Mouse (Mus musculus): ENCODE data around the gene F12. TPM values are rescaled to one million over a fixed set of nuclear protein-coding genes. Genes with fewer than 3 reads are reported as not detected.

F12 gene
- polyA plus RNA-seq, 1 experiment from 2014 or later, result not detected

- ATAC-seq (ENCODE audit: insufficient number of reproducible peaks, insufficient read depth, low FRiP score, low read depth), result no peak
- Histone ChIP-seq H3K9ac (replicated peaks; ENCODE audit: low read depth, low read length) (no peak overlapping the region), H3K36me3 (ENCODE audit: control insufficient read depth, insufficient read depth, low read length) (no peaks in the 10 kb centered on the region), H3K9me3 (ENCODE audit: control insufficient read depth, low read depth, low read length) (no peaks in the 10 kb centered on the region), H3K4me3 (ENCODE audit: low read depth, low read length) (no peak overlapping the region), H3K4me2 (replicated peaks; ENCODE audit: low read depth, low read length) (no peak overlapping the region), H3K4me1 (ENCODE audit: control insufficient read depth, insufficient read depth, low read length) (0 out of 2 replicates have a peak, but pooled peaks cover 3% of the 10 kb centered on the region), H3K27ac (ENCODE audit: low read length) (no peak overlapping the region), H3K27me3 (ENCODE audit: control insufficient read depth, insufficient read depth, low read length) (no peaks in the 10 kb centered on the region)
- 86% methylated on average over 12 of the region's 12 CpGs for WGBS
Observed at GRCm38 (mm10) chr13:55413333-55413732, 13.3 kb downstream of the F12 start.

GRCm38 (mm10) chr13:55412643-55413307, 13.8 kb downstream of the F12 start:
- H3K36me3 ChIP-seq (ENCODE audit: control insufficient read depth, insufficient read depth, low read length), result no peaks in the 10 kb centered on the region
- H3K4me3 ChIP-seq (ENCODE audit: low read depth, low read length), result no peak overlapping the region
- H3K9me3 ChIP-seq (ENCODE audit: control insufficient read depth, low read depth, low read length), result no peaks in the 10 kb centered on the region
- 81% methylated on average over 13 of the region's 13 CpGs for whole genome bisulfite sequencing
- 0 out of 2 replicates have a peak, but pooled peaks cover 3% of the 10 kb centered on the region for H3K4me1 ChIP-seq (ENCODE audit: control insufficient read depth, insufficient read depth, low read length)
- no peak overlapping the region for H3K4me2 ChIP-seq (replicated peaks; ENCODE audit: low read depth, low read length)
- no peak overlapping the region for H3K27ac ChIP-seq (ENCODE audit: low read length)
- H3K27me3 ChIP-seq (ENCODE audit: control insufficient read depth, insufficient read depth, low read length), result no peaks in the 10 kb centered on the region
- no peak for ATAC-seq (ENCODE audit: insufficient number of reproducible peaks, insufficient read depth, low FRiP score, low read depth)
- no peak overlapping the region for H3K9ac ChIP-seq (replicated peaks; ENCODE audit: low read depth, low read length)

- no peak overlapping the region for H3K4me3 ChIP-seq (ENCODE audit: low read depth, low read length)
Observed at GRCm38 (mm10) chr13:55411826-55412225, 14.8 kb downstream of the F12 start.

GRCm38 (mm10) chr13:55408546-55409120, 18.0 kb downstream of the F12 start:
- Histone ChIP-seq H3K36me3 (ENCODE audit: control insufficient read depth, insufficient read depth, low read length) (no peaks in the 10 kb centered on the region), H3K27me3 (ENCODE audit: control insufficient read depth, insufficient read depth, low read length) (no peaks in the 10 kb centered on the region), H3K4me2 (replicated peaks; ENCODE audit: low read depth, low read length) (no peak overlapping the region), H3K4me1 (ENCODE audit: control insufficient read depth, insufficient read depth, low read length) (no peaks in the 10 kb centered on the region), H3K9me3 (ENCODE audit: control insufficient read depth, low read depth, low read length) (no peaks in the 10 kb centered on the region), H3K27ac (ENCODE audit: low read length) (no peak overlapping the region), H3K4me3 (ENCODE audit: low read depth, low read length) (no peak overlapping the region), H3K9ac (replicated peaks; ENCODE audit: low read depth, low read length) (no peak overlapping the region)
- 84% methylated on average over 19 of the region's 19 CpGs for WGBS
- no peak for ATAC-seq (ENCODE audit: insufficient number of reproducible peaks, insufficient read depth, low FRiP score, low read depth)

More at GRCm38 (mm10) chr13:55411826-55412225, 14.8 kb downstream of the F12 start:
- Histone ChIP-seq H3K9ac (replicated peaks; ENCODE audit: low read depth, low read length) (no peak overlapping the region), H3K27me3 (ENCODE audit: control insufficient read depth, insufficient read depth, low read length) (no peaks in the 10 kb centered on the region), H3K9me3 (ENCODE audit: control insufficient read depth, low read depth, low read length) (no peaks in the 10 kb centered on the region), H3K4me1 (ENCODE audit: control insufficient read depth, insufficient read depth, low read length) (0 out of 2 replicates have a peak, but pooled peaks cover 3% of the 10 kb centered on the region), H3K36me3 (ENCODE audit: control insufficient read depth, insufficient read depth, low read length) (no peaks in the 10 kb centered on the region), H3K27ac (ENCODE audit: low read length) (no peak overlapping the region), H3K4me2 (replicated peaks; ENCODE audit: low read depth, low read length) (no peak overlapping the region)
- ATAC-seq (ENCODE audit: insufficient number of reproducible peaks, insufficient read depth, low FRiP score, low read depth), result no peak
- 72% methylated on average over 7 of the region's 7 CpGs for WGBS

GRCm38 (mm10) chr13:55407341-55407740, 19.3 kb downstream of the F12 start:
- no peak for ATAC-seq (ENCODE audit: insufficient number of reproducible peaks, insufficient read depth, low FRiP score, low read depth)

GRCm38 (mm10) chr13:55405783-55406390, 20.7 kb downstream of the F12 start:
- H3K27ac ChIP-seq (ENCODE audit: low read length), result no peak overlapping the region
- H3K9ac ChIP-seq (replicated peaks; ENCODE audit: low read depth, low read length), result no peak overlapping the region
- H3K4me3 ChIP-seq (ENCODE audit: low read depth, low read length), result no peak overlapping the region
- H3K36me3 ChIP-seq (ENCODE audit: control insufficient read depth, insufficient read depth, low read length), result no peaks in the 10 kb centered on the region
- no peak for ATAC-seq (ENCODE audit: insufficient number of reproducible peaks, insufficient read depth, low FRiP score, low read depth)
- H3K9me3 ChIP-seq (ENCODE audit: control insufficient read depth, low read depth, low read length), result no peaks in the 10 kb centered on the region
- H3K4me2 ChIP-seq (replicated peaks; ENCODE audit: low read depth, low read length), result no peak overlapping the region
- 69% methylated on average over 13 of the region's 13 CpGs for WGBS
- H3K27me3 ChIP-seq (ENCODE audit: control insufficient read depth, insufficient read depth, low read length), result no peaks in the 10 kb centered on the region
- H3K4me1 ChIP-seq (ENCODE audit: control insufficient read depth, insufficient read depth, low read length), result no peaks in the 10 kb centered on the region

More at GRCm38 (mm10) chr13:55407341-55407740, 19.3 kb downstream of the F12 start:
- no peaks in the 10 kb centered on the region for H3K4me1 ChIP-seq (ENCODE audit: control insufficient read depth, insufficient read depth, low read length)
- no peak overlapping the region for H3K27ac ChIP-seq (ENCODE audit: low read length)
- H3K9me3 ChIP-seq (ENCODE audit: control insufficient read depth, low read depth, low read length), result no peaks in the 10 kb centered on the region
- no peaks in the 10 kb centered on the region for H3K36me3 ChIP-seq (ENCODE audit: control insufficient read depth, insufficient read depth, low read length)
- H3K9ac ChIP-seq (replicated peaks; ENCODE audit: low read depth, low read length), result no peak overlapping the region
- no peak overlapping the region for H3K4me2 ChIP-seq (replicated peaks; ENCODE audit: low read depth, low read length)
- no peak overlapping the region for H3K4me3 ChIP-seq (ENCODE audit: low read depth, low read length)
- 94% methylated on average over 4 of the region's 4 CpGs for WGBS
- no peaks in the 10 kb centered on the region for H3K27me3 ChIP-seq (ENCODE audit: control insufficient read depth, insufficient read depth, low read length)

GRCm38 (mm10) chr13:55404853-55405782, 21.5 kb downstream of the F12 start:
- Histone ChIP-seq H3K36me3 (ENCODE audit: control insufficient read depth, insufficient read depth, low read length) (no peaks in the 10 kb centered on the region), H3K9me3 (ENCODE audit: control insufficient read depth, low read depth, low read length) (no peaks in the 10 kb centered on the region), H3K4me1 (ENCODE audit: control insufficient read depth, insufficient read depth, low read length) (no peaks in the 10 kb centered on the region), H3K9ac (replicated peaks; ENCODE audit: low read depth, low read length) (no peak overlapping the region), H3K4me3 (ENCODE audit: low read depth, low read length) (no peak overlapping the region), H3K4me2 (replicated peaks; ENCODE audit: low read depth, low read length) (0 out of 2 replicates have a peak overlapping the region, but pooled peaks have one; percentile 12), H3K27me3 (ENCODE audit: control insufficient read depth, insufficient read depth, low read length) (no peaks in the 10 kb centered on the region), H3K27ac (ENCODE audit: low read length) (no peak overlapping the region)
- 12% methylated on average over 11 of the region's 11 CpGs for WGBS
- ATAC-seq (ENCODE audit: insufficient number of reproducible peaks, insufficient read depth, low FRiP score, low read depth), result peak; percentile 65; the same call in 1 of the 2 replicates
